Mouse (Mus musculus): Measurements from ENCODE around the gene Tbl1xr1. TPM values are rescaled to one million over a fixed set of nuclear protein-coding genes. Genes with fewer than 3 reads are reported as not detected.

The Tbl1xr1 gene
- polyA plus RNA-seq, 1 experiment from 2014 or later, result 9.8 TPM

DNA sequence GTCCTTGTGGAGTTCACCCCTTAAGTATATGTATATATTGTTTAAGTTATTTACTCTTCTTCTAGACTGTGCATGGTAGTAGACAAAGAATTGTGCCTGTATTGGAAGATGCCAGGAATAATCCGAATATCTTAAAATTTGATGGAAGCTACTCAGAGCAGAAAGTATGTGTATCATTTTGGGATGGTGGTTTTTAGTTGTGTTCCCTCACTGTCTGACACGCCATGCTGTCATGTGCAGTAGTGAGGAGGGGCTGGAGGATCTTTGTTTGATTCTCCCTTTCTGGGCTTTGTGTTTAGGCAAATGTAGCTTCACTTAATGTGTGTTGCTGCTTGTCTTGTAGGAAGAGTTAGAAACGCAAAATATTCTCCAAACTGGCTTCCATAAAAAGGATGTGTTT is 39.2 kb downstream of the Tbl1xr1 start:
- no peaks in the 10 kb centered on the region; the same call in 1 of the 2 replicates for H3K36me3 ChIP-seq (replicated peaks; ENCODE audit: insufficient read depth, low read length)
- no peak overlapping the region for H3K4me2 ChIP-seq (ENCODE audit: low read depth, low read length)
- no peak for DNase-seq
- TF ChIP-seq CTCF (IDR thresholded peaks at IDR 0.05; ENCODE audit: low read depth) (no peak), EP300 (IDR thresholded peaks at IDR 0.05; ENCODE audit: low read depth) (no peak)
- H3K4me3 ChIP-seq (ENCODE audit: low read depth, low read length), result no peak overlapping the region
- no peak for ATAC-seq
- no peak overlapping the region; the same call in 1 of the 2 replicates for H3K27ac ChIP-seq (ENCODE audit: low read depth)
- H3K27me3 ChIP-seq (ENCODE audit: insufficient read depth, low read length), result no peaks in the 10 kb centered on the region
- H3K4me1 ChIP-seq (ENCODE audit: insufficient read depth), result peaks cover 6% of the 10 kb centered on the region; the same call in 1 of the 2 replicates
- H3K9me3 ChIP-seq (ENCODE audit: low read length), result no peaks in the 10 kb centered on the region
- WGBS (ENCODE audit: insufficient replicate concordance), result 75% methylated on average over 3 of the region's 3 CpGs
- no peak overlapping the region for H3K9ac ChIP-seq (replicated peaks)

DNA sequence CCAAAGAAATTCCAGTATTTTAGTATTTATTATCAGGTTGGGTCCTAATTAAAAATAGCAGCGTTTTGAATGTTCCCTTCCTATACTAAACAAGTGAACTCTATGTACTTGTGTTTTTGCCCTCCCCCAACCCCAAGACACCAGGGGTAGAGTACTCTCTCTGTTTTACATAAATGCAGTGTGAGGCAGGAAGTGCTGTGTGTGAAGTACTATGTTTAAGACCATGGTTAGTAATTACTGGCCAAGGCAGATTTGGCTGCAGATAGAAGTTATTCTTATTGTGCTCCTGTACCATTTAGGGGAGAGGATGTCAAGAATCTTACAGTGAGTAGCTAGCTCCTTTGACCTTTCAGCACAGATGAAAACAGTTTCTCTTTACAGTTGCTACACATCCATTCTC is 39.7 kb downstream of the Tbl1xr1 start:
- no peak overlapping the region for H3K4me2 ChIP-seq (ENCODE audit: low read depth, low read length)
- no peak overlapping the region for H3K27ac ChIP-seq (ENCODE audit: low read depth)
- peaks cover 9% of the 10 kb centered on the region; the same call in 1 of the 2 replicates for H3K4me1 ChIP-seq (ENCODE audit: insufficient read depth)
- no peak overlapping the region for H3K9ac ChIP-seq (replicated peaks)
- TF ChIP-seq EP300 (IDR thresholded peaks at IDR 0.05; ENCODE audit: low read depth), result no peak
- TF ChIP-seq CTCF (IDR thresholded peaks at IDR 0.05; ENCODE audit: low read depth), result no peak
- H3K27me3 ChIP-seq (ENCODE audit: insufficient read depth, low read length), result no peaks in the 10 kb centered on the region
- no peak for ATAC-seq
- no peak overlapping the region for H3K4me3 ChIP-seq (ENCODE audit: low read depth, low read length)
- no peak for DNase-seq
- no peaks in the 10 kb centered on the region for H3K9me3 ChIP-seq (ENCODE audit: low read length)
- WGBS (ENCODE audit: insufficient replicate concordance), result 62% methylated on average over 1 of the region's 1 CpGs
- no peaks in the 10 kb centered on the region; the same call in 1 of the 2 replicates for H3K36me3 ChIP-seq (replicated peaks; ENCODE audit: insufficient read depth, low read length)

DNA sequence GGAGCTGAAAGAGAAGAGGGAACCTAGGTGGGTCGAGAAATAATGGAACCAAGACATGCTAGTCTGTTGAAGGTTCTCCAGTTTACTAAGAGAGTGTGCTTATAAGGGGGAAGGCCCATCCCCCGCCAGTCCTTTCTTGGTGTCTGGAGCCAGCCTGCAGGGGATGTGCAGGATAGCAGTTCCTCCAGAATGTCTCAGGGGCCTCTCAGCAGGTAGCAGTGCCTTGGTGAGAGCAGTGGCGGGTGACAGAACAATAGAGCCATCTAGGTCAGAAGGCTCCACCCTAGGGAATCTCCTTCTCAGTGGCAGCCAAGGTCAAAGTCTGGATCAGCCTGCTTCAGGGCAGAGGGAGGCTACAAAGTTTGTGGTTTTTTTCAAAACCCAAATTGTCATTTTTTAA is 45.3 kb downstream of the Tbl1xr1 start:
- ATAC-seq (no peak), DNase-seq (no peak)
- TF ChIP-seq CTCF (IDR thresholded peaks at IDR 0.05; ENCODE audit: low read depth) (no peak), EP300 (IDR thresholded peaks at IDR 0.05; ENCODE audit: low read depth) (no peak)

DNA sequence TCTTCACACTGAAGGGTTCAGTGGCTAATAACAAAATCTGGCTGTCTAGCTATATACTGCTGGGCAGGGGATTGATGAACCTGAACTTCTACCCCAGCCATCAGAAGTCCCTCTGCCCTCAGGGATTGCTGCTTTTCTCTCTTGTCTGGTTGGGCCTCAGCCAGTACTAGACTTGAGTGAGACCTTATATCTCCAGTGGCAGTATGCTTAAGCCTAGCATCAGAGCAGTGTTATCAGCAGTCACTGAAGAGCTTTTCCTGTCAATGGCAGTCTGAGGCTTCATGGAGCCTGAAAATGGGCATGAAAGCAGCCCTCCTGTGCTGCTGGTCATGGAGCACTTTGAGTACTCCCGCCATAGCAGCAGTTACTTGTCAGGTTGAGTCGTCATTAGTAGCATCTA is 46.7 kb downstream of the Tbl1xr1 start:
- no peak for ATAC-seq
- WGBS (ENCODE audit: insufficient replicate concordance), result 50% methylated on average over 2 of the region's 2 CpGs
- Histone ChIP-seq H3K9ac (replicated peaks) (no peak overlapping the region), H3K4me2 (ENCODE audit: low read depth, low read length) (no peak overlapping the region), H3K27ac (ENCODE audit: low read depth) (no peak overlapping the region), H3K36me3 (replicated peaks; ENCODE audit: insufficient read depth, low read length) (no peaks in the 10 kb centered on the region; the same call in 1 of the 2 replicates), H3K27me3 (ENCODE audit: insufficient read depth, low read length) (no peaks in the 10 kb centered on the region), H3K9me3 (ENCODE audit: low read length) (no peaks in the 10 kb centered on the region), H3K4me3 (ENCODE audit: low read depth, low read length) (no peak overlapping the region), H3K4me1 (ENCODE audit: insufficient read depth) (peaks cover 40% of the 10 kb centered on the region)
- TF ChIP-seq EP300 (IDR thresholded peaks at IDR 0.05; ENCODE audit: low read depth) (no peak), CTCF (IDR thresholded peaks at IDR 0.05; ENCODE audit: low read depth) (no peak)
- DNase-seq, result no peak

More for the DNA sequence above, 45.3 kb downstream of the Tbl1xr1 start:
- H3K9ac ChIP-seq (replicated peaks), result no peak overlapping the region
- H3K4me3 ChIP-seq (ENCODE audit: low read depth, low read length), result no peak overlapping the region
- WGBS (ENCODE audit: insufficient replicate concordance), result 49% methylated on average over 3 of the region's 3 CpGs
- no peak overlapping the region for H3K4me2 ChIP-seq (ENCODE audit: low read depth, low read length)
- no peak overlapping the region for H3K27ac ChIP-seq (ENCODE audit: low read depth)
- H3K36me3 ChIP-seq (replicated peaks; ENCODE audit: insufficient read depth, low read length), result no peaks in the 10 kb centered on the region; the same call in 1 of the 2 replicates
- no peaks in the 10 kb centered on the region for H3K27me3 ChIP-seq (ENCODE audit: insufficient read depth, low read length)
- no peaks in the 10 kb centered on the region for H3K9me3 ChIP-seq (ENCODE audit: low read length)
- H3K4me1 ChIP-seq (ENCODE audit: insufficient read depth), result peaks cover 40% of the 10 kb centered on the region

DNA sequence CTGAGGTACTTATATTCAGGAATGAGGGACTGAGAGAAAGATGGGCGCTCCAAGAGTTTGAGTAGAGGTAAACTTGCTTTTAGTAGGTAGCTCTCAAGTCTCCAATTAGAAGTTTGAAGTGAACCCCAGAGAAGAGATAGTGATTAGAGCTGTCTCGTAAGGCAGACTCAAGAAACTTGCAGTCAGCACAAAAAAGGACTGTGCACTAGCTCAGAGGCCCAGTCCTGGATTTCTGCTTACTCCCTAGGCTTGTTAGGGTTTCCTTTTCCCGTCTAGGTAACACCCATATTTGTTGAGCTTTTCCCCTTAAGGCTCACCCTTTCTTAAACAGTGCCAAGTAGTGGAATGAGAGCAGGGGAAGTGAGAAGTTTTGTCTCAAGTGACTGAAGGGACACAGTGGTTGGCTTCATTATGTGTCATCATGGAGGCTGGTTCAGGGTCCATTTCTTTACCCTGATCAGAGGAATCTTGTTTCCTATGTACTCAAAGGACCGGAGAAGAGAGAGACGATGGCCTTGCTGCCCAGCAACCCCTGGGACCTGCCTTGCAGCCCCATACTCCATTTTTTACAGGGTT is 49.9 kb downstream of the Tbl1xr1 start:
- Histone ChIP-seq H3K4me2 (ENCODE audit: low read depth, low read length) (no peak overlapping the region), H3K27ac (ENCODE audit: low read depth) (no peak overlapping the region), H3K27me3 (ENCODE audit: insufficient read depth, low read length) (no peaks in the 10 kb centered on the region), H3K4me1 (ENCODE audit: insufficient read depth) (peaks cover 40% of the 10 kb centered on the region), H3K9ac (replicated peaks) (no peak overlapping the region), H3K36me3 (replicated peaks; ENCODE audit: insufficient read depth, low read length) (no peaks in the 10 kb centered on the region), H3K4me3 (ENCODE audit: low read depth, low read length) (no peak overlapping the region), H3K9me3 (ENCODE audit: low read length) (no peaks in the 10 kb centered on the region)
- ATAC-seq (no peak), DNase-seq (no peak)
- TF ChIP-seq CTCF (IDR thresholded peaks at IDR 0.05; ENCODE audit: low read depth), result no peak
- TF ChIP-seq EP300 (IDR thresholded peaks at IDR 0.05; ENCODE audit: low read depth), result no peak
- WGBS (ENCODE audit: insufficient replicate concordance), result 81% methylated on average over 5 of the region's 5 CpGs

DNA sequence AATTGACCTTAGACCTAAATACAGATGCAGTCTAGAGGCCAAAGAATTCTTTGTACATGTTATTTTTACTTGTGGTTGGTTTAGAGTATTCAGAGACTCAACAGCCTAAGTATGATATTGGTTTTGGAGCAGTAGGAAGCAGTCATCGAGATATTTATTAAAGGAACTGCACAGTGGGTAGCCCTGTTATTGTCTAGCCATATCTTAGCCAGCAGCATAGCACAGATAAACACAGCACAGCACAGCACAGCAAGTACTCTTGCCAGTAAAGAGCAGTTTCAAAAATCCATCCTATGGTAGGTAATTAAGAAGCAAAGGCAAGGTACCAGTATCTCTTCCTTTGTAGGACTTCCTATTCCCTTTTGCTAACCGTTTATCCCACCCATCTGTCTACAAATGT is 54.8 kb downstream of the Tbl1xr1 start:
- H3K4me3 ChIP-seq (ENCODE audit: low read depth, low read length), result no peak overlapping the region
- H3K9ac ChIP-seq (replicated peaks), result no peak overlapping the region
- no peaks in the 10 kb centered on the region for H3K36me3 ChIP-seq (replicated peaks; ENCODE audit: insufficient read depth, low read length)
- no peak overlapping the region for H3K27ac ChIP-seq (ENCODE audit: low read depth)
- WGBS (ENCODE audit: insufficient replicate concordance), result 67% methylated on average over 2 of the region's 2 CpGs
- TF ChIP-seq EP300 (IDR thresholded peaks at IDR 0.05; ENCODE audit: low read depth) (no peak), CTCF (IDR thresholded peaks at IDR 0.05; ENCODE audit: low read depth) (no peak)
- no peaks in the 10 kb centered on the region for H3K27me3 ChIP-seq (ENCODE audit: insufficient read depth, low read length)
- peaks cover 6% of the 10 kb centered on the region for H3K4me1 ChIP-seq (ENCODE audit: insufficient read depth)
- no peak overlapping the region for H3K4me2 ChIP-seq (ENCODE audit: low read depth, low read length)
- H3K9me3 ChIP-seq (ENCODE audit: low read length), result no peaks in the 10 kb centered on the region
- no peak for DNase-seq
- ATAC-seq, result no peak

All from liver, postnatal 0 days (tissue).